Mouse (Mus musculus): ENCODE data around the gene Lrrfip1. TPM values are rescaled to one million over a fixed set of nuclear protein-coding genes. Genes with fewer than 3 reads are reported as not detected.

Gene Lrrfip1
- polyA plus RNA-seq, 1 experiment, result 74.1 TPM

DNA sequence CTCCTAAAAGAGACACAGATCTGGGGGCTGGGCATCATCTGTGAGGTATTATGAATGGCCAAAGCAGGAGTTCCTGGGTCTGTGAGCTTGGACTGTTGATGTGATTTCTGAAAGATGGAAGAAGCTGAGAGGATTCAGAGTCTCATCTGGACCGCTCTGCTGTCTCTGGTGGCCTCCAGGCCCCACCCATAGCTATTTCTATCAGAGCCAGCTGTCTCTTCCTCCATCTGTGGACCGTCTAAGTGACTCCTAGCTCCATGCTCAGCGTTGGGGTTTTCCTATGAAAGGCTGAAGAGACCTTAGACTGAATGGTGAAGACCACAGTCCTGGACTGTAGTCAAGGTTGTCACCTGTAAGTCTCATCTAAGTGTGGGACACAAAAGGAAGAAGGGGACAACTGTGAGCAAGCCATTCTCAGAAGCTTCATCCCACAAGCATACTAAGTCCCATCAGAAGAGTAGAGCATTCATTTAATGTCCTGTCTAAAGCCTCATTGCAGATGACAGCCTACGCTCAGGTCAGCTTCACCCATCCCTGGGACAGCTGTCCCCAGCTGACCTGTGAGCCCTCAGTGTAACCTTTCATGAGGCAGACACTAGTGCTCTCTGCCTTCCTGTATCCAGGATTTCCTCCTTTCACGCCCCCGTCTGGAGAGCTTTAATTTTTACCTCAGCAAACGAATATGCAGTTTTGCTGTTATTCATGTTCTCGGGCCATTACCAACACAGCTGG is 5.2 kb downstream of the Lrrfip1 start:
- peaks cover 69% of the 10 kb centered on the region for H3K79me3 ChIP-seq (ENCODE audit: low read depth)
- TF ChIP-seq USF1 (IDR thresholded peaks at IDR 0.05; ENCODE audit: low read depth) (no peak), FOSL1 (IDR thresholded peaks at IDR 0.05; ENCODE audit: insufficient read depth, low read length, poor library complexity, severe bottlenecking) (no peak), CEBPB (IDR thresholded peaks at IDR 0.05; ENCODE audit: low read depth) (no peak), CTCF (IDR thresholded peaks at IDR 0.05; ENCODE audit: control insufficient read depth, insufficient read depth, insufficient read length) (no peak), MYOD1 (IDR thresholded peaks at IDR 0.05; ENCODE audit: control insufficient read depth, insufficient read length, low read depth) (no peak), MAX (IDR thresholded peaks at IDR 0.05) (no peak), MYOG (IDR thresholded peaks at IDR 0.05; ENCODE audit: control insufficient read depth, extremely low read depth, insufficient read length) (no peak)
- H3K79me2 ChIP-seq (ENCODE audit: control insufficient read depth, insufficient read depth), result peaks cover 97% of the 10 kb centered on the region
- H3K27me3 ChIP-seq (ENCODE audit: control insufficient read depth, insufficient read depth, insufficient read length), result no peaks in the 10 kb centered on the region
- H3K36me3 ChIP-seq (ENCODE audit: control insufficient read depth, insufficient read depth), result no peaks in the 10 kb centered on the region
- no peak overlapping the region for H3ac ChIP-seq (ENCODE audit: control insufficient read depth, insufficient read length, low read depth)
- H3K4me3 ChIP-seq (ENCODE audit: insufficient read depth, poor library complexity, severe bottlenecking), result no peak overlapping the region

DNA sequence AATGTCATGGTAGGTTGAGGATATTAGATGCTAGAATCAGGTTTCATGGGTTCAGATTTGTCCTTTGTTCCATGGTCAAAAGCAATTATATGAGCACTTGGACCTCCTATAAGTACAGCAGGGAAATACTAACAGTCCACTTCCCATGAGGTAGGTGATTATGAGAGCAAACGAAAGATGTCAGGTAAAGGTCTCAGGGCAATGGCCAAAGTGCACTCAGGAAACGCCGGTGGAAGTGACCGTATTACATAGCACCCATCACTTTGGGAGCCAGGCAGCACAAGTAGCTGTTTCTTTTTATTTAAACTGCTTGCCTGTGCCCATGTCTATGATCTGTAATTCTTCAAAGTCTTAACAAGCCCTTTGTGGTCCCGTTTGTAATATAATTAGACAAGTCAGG is 7.5 kb downstream of the Lrrfip1 start:
- Histone ChIP-seq H3K79me3 (ENCODE audit: low read depth) (peaks cover 62% of the 10 kb centered on the region), H3ac (ENCODE audit: control insufficient read depth, insufficient read length, low read depth) (no peak overlapping the region), H3K4me3 (ENCODE audit: insufficient read depth, poor library complexity, severe bottlenecking) (no peak overlapping the region), H3K36me3 (ENCODE audit: control insufficient read depth, insufficient read depth) (no peaks in the 10 kb centered on the region), H3K27me3 (ENCODE audit: control insufficient read depth, insufficient read depth, insufficient read length) (no peaks in the 10 kb centered on the region), H3K79me2 (ENCODE audit: control insufficient read depth, insufficient read depth) (peaks cover 97% of the 10 kb centered on the region)
- no peak for TF ChIP-seq FOSL1 (IDR thresholded peaks at IDR 0.05; ENCODE audit: insufficient read depth, low read length, poor library complexity, severe bottlenecking)
- TF ChIP-seq MYOD1 (IDR thresholded peaks at IDR 0.05; ENCODE audit: control insufficient read depth, insufficient read length, low read depth), result no peak
- no peak for TF ChIP-seq CTCF (IDR thresholded peaks at IDR 0.05; ENCODE audit: control insufficient read depth, insufficient read depth, insufficient read length)
- TF ChIP-seq MAX (IDR thresholded peaks at IDR 0.05), result no peak
- no peak for TF ChIP-seq USF1 (IDR thresholded peaks at IDR 0.05; ENCODE audit: low read depth)

DNA sequence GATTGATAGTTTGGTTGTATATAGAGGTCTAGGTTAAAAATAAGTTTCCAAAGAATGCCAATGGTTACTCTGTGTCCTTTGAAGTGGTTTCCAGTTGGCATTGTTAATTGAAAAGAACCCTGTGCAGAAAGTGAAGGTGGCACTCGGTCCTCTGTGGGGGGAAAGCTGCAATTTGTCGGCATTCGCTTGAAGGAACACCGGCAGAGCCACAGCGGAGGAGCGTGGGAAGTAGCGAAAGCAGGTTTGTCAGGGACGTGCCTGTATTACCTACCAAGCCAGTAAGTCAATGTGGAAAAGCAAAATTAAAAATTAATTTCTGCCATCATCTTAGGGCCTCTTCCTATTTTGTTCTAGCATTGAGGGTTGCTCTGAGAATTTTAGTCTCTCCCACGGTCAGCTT is 8.2 kb downstream of the Lrrfip1 start:
- Histone ChIP-seq H3ac (ENCODE audit: control insufficient read depth, insufficient read length, low read depth) (no peak overlapping the region), H3K36me3 (ENCODE audit: control insufficient read depth, insufficient read depth) (no peaks in the 10 kb centered on the region), H3K27me3 (ENCODE audit: control insufficient read depth, insufficient read depth, insufficient read length) (no peaks in the 10 kb centered on the region), H3K4me3 (ENCODE audit: insufficient read depth, poor library complexity, severe bottlenecking) (no peak overlapping the region), H3K79me3 (ENCODE audit: low read depth) (peaks cover 62% of the 10 kb centered on the region), H3K79me2 (ENCODE audit: control insufficient read depth, insufficient read depth) (peaks cover 97% of the 10 kb centered on the region)
- TF ChIP-seq MYOG (IDR thresholded peaks at IDR 0.05; ENCODE audit: control insufficient read depth, extremely low read depth, insufficient read length) (no peak), CEBPB (IDR thresholded peaks at IDR 0.05; ENCODE audit: low read depth) (no peak), MAX (IDR thresholded peaks at IDR 0.05) (no peak), MYOD1 (IDR thresholded peaks at IDR 0.05; ENCODE audit: control insufficient read depth, insufficient read length, low read depth) (no peak), CTCF (IDR thresholded peaks at IDR 0.05; ENCODE audit: control insufficient read depth, insufficient read depth, insufficient read length) (no peak), FOSL1 (IDR thresholded peaks at IDR 0.05; ENCODE audit: insufficient read depth, low read length, poor library complexity, severe bottlenecking) (no peak), USF1 (IDR thresholded peaks at IDR 0.05; ENCODE audit: low read depth) (no peak)

DNA sequence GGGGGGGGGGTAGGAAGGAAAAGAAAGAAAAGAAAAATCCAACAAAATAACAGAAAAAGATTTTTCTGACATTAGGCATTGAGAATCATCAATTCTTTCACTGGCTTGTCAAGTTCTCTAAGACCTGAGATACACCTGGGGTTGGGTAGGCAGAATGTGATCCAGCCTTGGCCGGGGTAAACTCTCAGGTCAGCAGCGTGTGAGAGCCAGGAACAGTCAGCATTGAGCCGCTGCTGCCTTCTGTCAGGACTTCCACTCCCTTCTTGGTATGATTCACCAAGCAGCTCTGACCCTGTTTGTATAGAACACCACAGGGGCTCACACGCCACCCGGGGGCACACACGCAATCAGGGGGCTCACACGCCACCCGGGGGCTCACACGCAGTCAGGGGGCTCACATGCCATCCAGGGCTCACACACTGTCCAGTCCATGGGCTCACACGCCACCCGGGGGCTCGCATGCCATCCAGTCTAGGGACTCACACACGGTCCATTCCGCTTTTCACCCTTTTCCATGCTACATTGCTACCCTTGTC is 9.7 kb downstream of the Lrrfip1 start:
- H3K27me3 ChIP-seq (ENCODE audit: control insufficient read depth, insufficient read depth, insufficient read length), result no peaks in the 10 kb centered on the region
- no peak overlapping the region for H3ac ChIP-seq (ENCODE audit: control insufficient read depth, insufficient read length, low read depth)
- no peak for TF ChIP-seq MYOD1 (IDR thresholded peaks at IDR 0.05; ENCODE audit: control insufficient read depth, insufficient read length, low read depth)
- no peak for TF ChIP-seq CTCF (IDR thresholded peaks at IDR 0.05; ENCODE audit: control insufficient read depth, insufficient read depth, insufficient read length)
- H3K79me3 ChIP-seq (ENCODE audit: low read depth), result peaks cover 51% of the 10 kb centered on the region
- no peak overlapping the region for H3K4me3 ChIP-seq (ENCODE audit: insufficient read depth, poor library complexity, severe bottlenecking)
- peaks cover 97% of the 10 kb centered on the region for H3K79me2 ChIP-seq (ENCODE audit: control insufficient read depth, insufficient read depth)
- H3K36me3 ChIP-seq (ENCODE audit: control insufficient read depth, insufficient read depth), result no peaks in the 10 kb centered on the region

DNA sequence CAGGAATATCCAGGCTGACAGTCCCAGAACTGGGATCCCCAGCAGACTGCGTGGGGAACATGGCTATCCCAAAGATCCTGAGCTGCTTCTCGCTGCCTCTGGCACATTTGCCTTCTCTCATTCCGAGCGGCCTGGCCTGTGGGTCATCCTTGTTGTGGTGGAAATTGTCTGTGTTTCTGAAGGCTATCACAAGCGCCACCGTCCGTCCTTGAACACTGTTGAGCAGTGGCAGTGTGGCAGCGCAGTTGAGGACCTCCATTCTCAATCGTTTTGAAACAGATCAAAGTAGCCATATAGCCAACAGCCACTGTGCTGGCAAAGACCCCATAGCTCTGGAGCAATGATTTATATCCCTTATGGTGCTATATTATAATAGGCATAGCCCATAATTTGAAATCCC is 10.2 kb downstream of the Lrrfip1 start:
- Histone ChIP-seq H3K36me3 (ENCODE audit: control insufficient read depth, insufficient read depth) (no peaks in the 10 kb centered on the region), H3K27me3 (ENCODE audit: control insufficient read depth, insufficient read depth, insufficient read length) (no peaks in the 10 kb centered on the region), H3K4me3 (ENCODE audit: insufficient read depth, poor library complexity, severe bottlenecking) (no peak overlapping the region), H3ac (ENCODE audit: control insufficient read depth, insufficient read length, low read depth) (no peak overlapping the region), H3K79me2 (ENCODE audit: control insufficient read depth, insufficient read depth) (peaks cover 97% of the 10 kb centered on the region), H3K79me3 (ENCODE audit: low read depth) (peaks cover 50% of the 10 kb centered on the region)
- TF ChIP-seq USF1 (IDR thresholded peaks at IDR 0.05; ENCODE audit: low read depth) (no peak), CTCF (IDR thresholded peaks at IDR 0.05; ENCODE audit: control insufficient read depth, insufficient read depth, insufficient read length) (no peak), FOSL1 (IDR thresholded peaks at IDR 0.05; ENCODE audit: insufficient read depth, low read length, poor library complexity, severe bottlenecking) (no peak), MYOG (IDR thresholded peaks at IDR 0.05; ENCODE audit: control insufficient read depth, extremely low read depth, insufficient read length) (no peak), CEBPB (IDR thresholded peaks at IDR 0.05; ENCODE audit: low read depth) (no peak), MAX (IDR thresholded peaks at IDR 0.05) (no peak), MYOD1 (IDR thresholded peaks at IDR 0.05; ENCODE audit: control insufficient read depth, insufficient read length, low read depth) (no peak)

DNA sequence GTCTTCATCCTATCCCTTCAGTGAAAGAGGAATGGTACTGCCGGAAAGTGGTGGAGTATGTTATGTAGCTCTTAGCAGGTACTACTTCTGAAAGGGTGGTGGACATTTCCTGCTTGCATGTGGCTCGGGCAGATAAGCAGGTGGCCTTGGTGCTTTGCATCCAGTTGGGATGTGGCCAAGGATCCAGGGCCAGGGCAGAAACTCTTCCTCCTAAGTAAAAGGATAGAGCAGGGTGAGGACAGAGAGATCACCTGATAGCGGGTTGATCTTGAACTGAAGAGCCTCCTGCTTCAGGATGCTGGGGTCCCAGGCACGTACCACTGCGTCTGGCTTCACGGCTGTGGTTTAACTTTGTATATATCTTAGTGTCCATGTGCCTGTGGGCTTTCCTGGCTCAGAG is 10.7 kb downstream of the Lrrfip1 start:
- no peak overlapping the region for H3K4me3 ChIP-seq (ENCODE audit: insufficient read depth, poor library complexity, severe bottlenecking)
- H3ac ChIP-seq (ENCODE audit: control insufficient read depth, insufficient read length, low read depth), result no peak overlapping the region
- peaks cover 97% of the 10 kb centered on the region for H3K79me2 ChIP-seq (ENCODE audit: control insufficient read depth, insufficient read depth)
- no peaks in the 10 kb centered on the region for H3K27me3 ChIP-seq (ENCODE audit: control insufficient read depth, insufficient read depth, insufficient read length)
- no peaks in the 10 kb centered on the region for H3K36me3 ChIP-seq (ENCODE audit: control insufficient read depth, insufficient read depth)
- H3K79me3 ChIP-seq (ENCODE audit: low read depth), result peaks cover 48% of the 10 kb centered on the region
- TF ChIP-seq USF1 (IDR thresholded peaks at IDR 0.05; ENCODE audit: low read depth), result no peak
- TF ChIP-seq MAX (IDR thresholded peaks at IDR 0.05), result no peak
- no peak for TF ChIP-seq MYOD1 (IDR thresholded peaks at IDR 0.05; ENCODE audit: control insufficient read depth, insufficient read length, low read depth)
- TF ChIP-seq FOSL1 (IDR thresholded peaks at IDR 0.05; ENCODE audit: insufficient read depth, low read length, poor library complexity, severe bottlenecking), result no peak
- TF ChIP-seq CTCF (IDR thresholded peaks at IDR 0.05; ENCODE audit: control insufficient read depth, insufficient read depth, insufficient read length), result no peak
- TF ChIP-seq CEBPB (IDR thresholded peaks at IDR 0.05; ENCODE audit: low read depth), result no peak
- no peak for TF ChIP-seq MYOG (IDR thresholded peaks at IDR 0.05; ENCODE audit: control insufficient read depth, extremely low read depth, insufficient read length)

All from C2C12 (cell line).